Mouse (Mus musculus) neural tube, embryonic 11.5 days (tissue): ENCODE data around the gene Eef1g. TPM values are rescaled to one million over a fixed set of nuclear protein-coding genes. Genes with fewer than 3 reads are reported as not detected.
A peak's percentile ranks its signal among the peaks of the same experiment; 100 is the strongest.

Experiments
- ATAC-seq: fragments of 200-750 bp; cut with Nextera tagmentation; 2 replicates; pipeline ENCODE4 v1.8.0; 2017; ENCODE audit warnings: moderate number of reproducible peaks, mild to moderate bottlenecking, moderate TSS enrichment, moderate library complexity; ENCODE audit not compliant: insufficient read depth, low FRiP score, low TSS enrichment
- DNase-seq: peaks from one replicate; pipeline ENCODE4 v3.0.0-alpha.2; 2015; ENCODE audit warnings: low spot score
- H3K27ac ChIP-seq: fragments of 300-500 bp; sonication (generic); 2 replicates; pipeline ENCODE4 v1.5.1; 2014; ENCODE audit warnings: low read depth, mild to moderate bottlenecking, low read length
- H3K27me3 ChIP-seq: fragments of 300-500 bp; sonication (generic); 2 replicates; pipeline ENCODE4 v1.6.1; 2014; ENCODE audit warnings: mild to moderate bottlenecking, low read length, mixed read lengths; ENCODE audit not compliant: control insufficient read depth, insufficient read depth
- H3K36me3 ChIP-seq: fragments of 300-500 bp; sonication (generic); 2 replicates; pipeline ENCODE4 v1.6.1; 2014; ENCODE audit warnings: mild to moderate bottlenecking, low read length, moderate library complexity, mixed read lengths; ENCODE audit not compliant: control insufficient read depth, insufficient read depth
- H3K4me1 ChIP-seq: fragments of 300-500 bp; sonication (generic); 2 replicates; pipeline ENCODE4 v1.6.1; 2014; ENCODE audit warnings: low read length, mixed read lengths; ENCODE audit not compliant: control insufficient read depth, insufficient read depth
- H3K4me2 ChIP-seq: fragments of 300-500 bp; sonication (generic); 2 replicates; pipeline ENCODE4 v1.6.1; 2014; ENCODE audit warnings: low read depth, mild to moderate bottlenecking, moderate library complexity
- H3K4me3 ChIP-seq: fragments of 300-500 bp; sonication (generic); 2 replicates; pipeline ENCODE4 v1.5.1; 2014; ENCODE audit warnings: low read depth, low read length
- H3K9ac ChIP-seq: fragments of 300-500 bp; sonication (generic); 2 replicates; pipeline ENCODE4 v1.6.1; 2014; ENCODE audit warnings: mild to moderate bottlenecking, low read length
- H3K9me3 ChIP-seq: fragments of 300-500 bp; sonication (generic); 2 replicates; pipeline ENCODE4 v1.6.1; 2016; ENCODE audit warnings: low read length; ENCODE audit not compliant: control insufficient read depth
- WGBS: fragments of 180-500 bp; shearing (Covaris S2); extraction: QIAGEN DNeasy Blood & Tissue Kit; methylation state at CpG from one replicate; pipeline ENCODE4 v1.1.7; 2014; 5-methylcytosine and 5-hydroxymethylcytosine counted together
- polyA plus RNA-seq: library from polyadenylated mRNA; unstranded; fragments of >200 nt; fragmentation: Nextera tagmentation; extraction: Ambion mirVana; gene quantifications from 2 replicates; pipeline ENCODE4 v1.2.1, GENCODE M21; 2014

Gene Eef1g
- polyA plus RNA-seq, 1 experiment from 2014 or later, result 468 TPM

DNA sequence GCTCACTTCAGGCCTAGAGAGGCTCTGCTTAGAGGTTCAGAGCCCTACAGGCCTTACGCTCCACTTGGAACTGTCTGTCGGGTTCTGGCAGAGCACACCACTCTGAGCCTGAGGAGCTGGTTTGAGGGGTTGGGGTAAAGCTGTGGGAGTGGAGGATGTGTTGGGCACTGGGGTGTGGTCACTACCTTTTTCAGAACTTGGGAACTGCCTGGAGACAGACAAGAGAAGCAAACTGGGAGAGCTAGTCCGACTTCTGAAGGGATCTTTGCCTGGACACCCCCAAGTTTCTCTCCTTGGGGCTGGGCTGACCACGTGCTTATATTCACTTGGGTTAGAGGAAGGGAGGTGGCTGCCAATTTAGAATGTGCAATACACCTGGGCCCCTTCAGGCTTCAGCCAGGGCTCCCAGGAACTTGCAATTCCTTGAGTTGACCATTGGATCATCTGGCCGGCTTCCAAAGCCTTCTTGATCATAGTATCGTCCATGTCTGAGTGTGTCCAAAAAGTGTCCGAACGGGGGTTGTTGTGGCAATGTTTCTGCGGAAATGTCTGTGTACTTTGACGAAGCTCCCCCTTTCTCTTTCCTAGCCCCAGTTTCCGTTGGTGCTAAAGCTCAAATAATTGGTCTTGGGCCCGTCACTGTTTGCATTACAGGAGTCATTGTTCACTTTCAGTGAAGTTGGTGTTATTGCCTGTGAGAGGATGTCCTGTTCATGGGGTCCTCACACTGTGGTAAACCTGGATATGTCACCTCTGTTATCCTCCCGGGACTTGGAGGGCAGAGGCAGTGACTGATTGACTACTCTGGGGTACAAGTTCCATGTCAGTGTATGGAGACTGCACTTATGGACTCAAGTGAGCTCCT lies 25.3 kb downstream of the Eef1g start:
- ATAC-seq (no peak), DNase-seq (no peak)
- Histone ChIP-seq H3K27ac (no peak overlapping the region), H3K36me3 (no peaks in the 10 kb centered on the region), H3K27me3 (peaks cover 23% of the 10 kb centered on the region), H3K4me2 (no peak overlapping the region), H3K9me3 (no peaks in the 10 kb centered on the region), H3K4me3 (no peak overlapping the region), H3K4me1 (no peaks in the 10 kb centered on the region), H3K9ac (no peak overlapping the region)
- WGBS, result 84% methylated on average over 12 of the region's 13 CpGs

GRCm38 (mm10) chr19:8992769-8993624 lies 26.2 kb downstream of the Eef1g start:
- 28% methylated on average over 12 of the region's 12 CpGs for WGBS
- H3K9ac ChIP-seq, result no peak overlapping the region
- peaks cover 18% of the 10 kb centered on the region for H3K27me3 ChIP-seq
- H3K36me3 ChIP-seq, result no peaks in the 10 kb centered on the region
- H3K27ac ChIP-seq, result no peak overlapping the region
- ATAC-seq (no peak), DNase-seq (peak; percentile 69)
- no peaks in the 10 kb centered on the region for H3K4me1 ChIP-seq
- H3K9me3 ChIP-seq, result no peaks in the 10 kb centered on the region
- H3K4me2 ChIP-seq, result no peak overlapping the region
- no peak overlapping the region for H3K4me3 ChIP-seq

DNA sequence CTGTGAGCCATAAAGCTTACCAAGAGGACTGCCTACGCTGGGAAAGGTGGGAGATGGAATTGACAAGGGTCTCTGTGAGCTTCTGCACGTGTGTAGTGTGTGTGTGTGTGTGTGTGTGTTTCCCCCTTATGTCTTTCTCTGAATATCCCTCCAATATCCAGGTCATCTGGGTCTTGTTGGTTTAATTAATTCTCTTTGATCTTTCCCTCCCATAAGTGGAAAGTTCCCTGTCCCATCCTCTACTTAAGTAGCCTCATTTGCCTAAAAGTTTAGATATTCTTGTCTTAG lies 26.7 kb downstream of the Eef1g start:
- Histone ChIP-seq H3K4me1 (no peaks in the 10 kb centered on the region), H3K9ac (no peak overlapping the region), H3K36me3 (no peaks in the 10 kb centered on the region), H3K27ac (no peak overlapping the region), H3K4me3 (no peak overlapping the region), H3K9me3 (no peaks in the 10 kb centered on the region), H3K27me3 (peaks cover 13% of the 10 kb centered on the region), H3K4me2 (no peak overlapping the region)
- WGBS, result 41% methylated on average over 2 of the region's 2 CpGs
- DNase-seq, result no peak
- ATAC-seq, result no peak

DNA sequence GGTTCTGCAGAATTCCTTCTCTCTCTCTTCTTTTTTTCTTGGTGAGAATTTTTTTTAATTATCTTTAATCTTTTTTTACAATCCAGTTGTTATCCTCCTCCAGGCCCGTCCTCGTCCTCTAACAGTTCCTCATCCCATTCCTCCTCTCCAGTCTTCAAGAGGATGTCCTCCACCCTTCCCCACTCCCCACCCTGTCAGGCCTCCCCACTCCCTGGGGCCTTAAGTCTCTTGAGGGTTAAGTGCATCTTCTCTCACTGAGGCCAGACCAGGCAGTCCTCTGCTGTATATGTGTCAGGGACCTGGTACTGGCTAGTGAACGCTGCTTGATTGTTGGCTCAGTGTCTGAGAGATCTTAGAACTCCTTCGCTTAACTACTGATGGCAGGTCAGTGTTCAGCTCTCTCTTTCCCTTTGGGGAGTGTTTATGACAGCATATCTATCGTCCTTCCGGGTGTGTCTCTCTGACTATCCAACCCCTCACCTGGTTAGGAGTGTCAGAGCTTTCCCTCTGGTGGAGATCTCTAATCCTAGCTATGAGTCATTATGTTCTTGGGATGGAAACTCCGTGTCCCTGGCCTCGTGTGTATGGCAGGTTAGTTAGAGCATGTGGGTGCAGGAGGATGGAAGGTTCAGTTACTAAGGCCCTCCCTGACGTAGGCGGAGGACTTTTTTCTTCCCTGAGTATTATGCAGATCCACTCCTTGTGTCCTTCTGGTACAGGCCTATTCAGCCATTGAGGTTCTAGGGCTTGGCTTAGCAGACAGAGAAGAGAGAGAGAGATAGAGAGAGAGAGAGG lies 28.2 kb downstream of the Eef1g start:
- H3K4me2 ChIP-seq, result no peak overlapping the region
- ATAC-seq (no peak), DNase-seq (no peak)
- no peaks in the 10 kb centered on the region for H3K36me3 ChIP-seq
- H3K9me3 ChIP-seq, result no peaks in the 10 kb centered on the region
- WGBS, result 86% methylated on average over 10 of the region's 10 CpGs
- no peaks in the 10 kb centered on the region for H3K4me1 ChIP-seq
- no peak overlapping the region for H3K27ac ChIP-seq
- no peak overlapping the region for H3K9ac ChIP-seq
- H3K27me3 ChIP-seq, result 0 out of 2 replicates have a peak, but pooled peaks cover 2% of the 10 kb centered on the region
- no peak overlapping the region for H3K4me3 ChIP-seq

- Histone ChIP-seq H3K9ac (no peak overlapping the region), H3K4me2 (no peak overlapping the region), H3K36me3 (no peaks in the 10 kb centered on the region), H3K4me1 (no peaks in the 10 kb centered on the region), H3K27me3 (no peaks in the 10 kb centered on the region), H3K4me3 (no peak overlapping the region), H3K27ac (no peak overlapping the region), H3K9me3 (no peaks in the 10 kb centered on the region)
- DNase-seq (no peak), ATAC-seq (no peak)
- WGBS, result 87% methylated on average over 6 of the region's 6 CpGs
These were observed 29.8 kb downstream of the Eef1g start for GRCm38 (mm10) chr19:8996601-8997000.

DNA sequence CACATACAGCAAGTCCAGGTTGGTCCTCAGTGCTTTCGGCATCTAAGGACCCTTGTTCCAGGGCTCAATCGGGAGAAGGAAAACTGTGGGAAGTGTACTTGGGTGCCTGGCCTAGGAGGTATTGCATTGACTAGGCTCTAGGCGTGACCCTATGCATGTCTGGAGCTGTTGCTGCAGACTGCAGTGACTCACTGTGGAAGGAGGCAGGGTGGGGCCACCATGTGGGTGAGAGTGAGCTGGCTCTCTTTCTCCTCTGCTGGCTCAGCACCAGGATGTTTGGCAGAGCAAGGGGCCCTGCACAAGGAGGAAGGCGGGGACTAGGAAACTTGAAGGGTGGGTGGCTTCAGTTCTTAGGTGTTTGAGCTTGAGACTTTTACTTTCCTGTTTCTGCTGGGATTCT lies 30.7 kb downstream of the Eef1g start:
- DNase-seq (no peak), ATAC-seq (no peak)
- H3K9me3 ChIP-seq, result no peaks in the 10 kb centered on the region
- H3K36me3 ChIP-seq, result no peaks in the 10 kb centered on the region; the same call in 1 of the 2 replicates
- no peaks in the 10 kb centered on the region for H3K27me3 ChIP-seq
- H3K9ac ChIP-seq, result no peak overlapping the region
- no peak overlapping the region for H3K4me3 ChIP-seq
- 72% methylated on average over 4 of the region's 4 CpGs for WGBS
- H3K4me2 ChIP-seq, result no peak overlapping the region
- no peak overlapping the region for H3K27ac ChIP-seq
- H3K4me1 ChIP-seq, result no peaks in the 10 kb centered on the region

- H3K36me3 ChIP-seq, result no peaks in the 10 kb centered on the region; the same call in 1 of the 2 replicates
These were observed 31.7 kb downstream of the Eef1g start for GRCm38 (mm10) chr19:8998546-8998945.

DNA sequence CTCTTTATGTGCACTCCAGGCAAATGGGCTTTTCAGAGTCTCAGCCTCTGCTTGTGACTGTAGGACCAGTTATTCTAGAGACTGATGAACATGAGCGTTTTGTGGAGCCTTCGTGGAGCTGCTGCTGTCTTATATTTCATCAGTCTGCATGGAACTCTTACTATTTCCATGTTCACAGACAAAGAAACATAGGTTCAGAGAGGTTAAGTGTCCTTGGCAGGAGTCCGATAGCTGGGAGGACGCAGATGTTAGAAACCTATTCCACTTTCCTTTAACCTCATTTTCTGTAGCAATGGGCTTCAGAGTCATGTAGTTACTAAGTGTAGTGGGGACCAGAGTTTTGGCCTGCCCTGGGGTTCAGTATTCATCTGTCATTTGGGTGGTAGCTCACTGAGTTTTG lies 32.4 kb downstream of the Eef1g start:
- no peak for DNase-seq
- Histone ChIP-seq H3K4me1 (no peaks in the 10 kb centered on the region), H3K36me3 (no peaks in the 10 kb centered on the region; the same call in 1 of the 2 replicates), H3K4me3 (no peak overlapping the region), H3K9me3 (no peaks in the 10 kb centered on the region), H3K4me2 (no peak overlapping the region), H3K27me3 (no peaks in the 10 kb centered on the region), H3K27ac (no peak overlapping the region), H3K9ac (no peak overlapping the region)
- WGBS, result 90% methylated on average over 4 of the region's 4 CpGs
- ATAC-seq, result no peak

More at GRCm38 (mm10) chr19:8998546-8998945, 31.7 kb downstream of the Eef1g start:
- Histone ChIP-seq H3K27me3 (no peaks in the 10 kb centered on the region), H3K27ac (no peak overlapping the region), H3K4me3 (no peak overlapping the region), H3K4me1 (no peaks in the 10 kb centered on the region), H3K4me2 (no peak overlapping the region), H3K9ac (no peak overlapping the region), H3K9me3 (no peaks in the 10 kb centered on the region)
- ATAC-seq (no peak), DNase-seq (no peak)
- 86% methylated on average over 6 of the region's 6 CpGs for WGBS
